Mouse (Mus musculus) forebrain, embryonic 15.5 days (tissue): ENCODE results near the gene Dnah1. TPM values are rescaled to one million over a fixed set of nuclear protein-coding genes. Genes with fewer than 3 reads are reported as not detected.

Source experiments
- ATAC-seq: fragments of 200-750 bp; cut with Nextera tagmentation; replicated peaks from 2 replicates; pipeline ENCODE4 v1.8.0; 2017; ENCODE audit warnings: mild to moderate bottlenecking, moderate TSS enrichment, moderate library complexity
- H3K27ac ChIP-seq: fragments of 300-500 bp; sonication (generic); replicated peaks from 2 replicates; pipeline ENCODE4 v1.5.1; 2015; ENCODE audit warnings: mild to moderate bottlenecking, inconsistent platforms
- H3K27me3 ChIP-seq: fragments of 300-500 bp; sonication (generic); 2 replicates; pipeline ENCODE4 v1.6.1; 2015; ENCODE audit warnings: inconsistent platforms
- H3K36me3 ChIP-seq: fragments of 300-500 bp; sonication (generic); 2 replicates; pipeline ENCODE4 v1.6.1; 2015; ENCODE audit warnings: mild to moderate bottlenecking, inconsistent platforms
- H3K4me1 ChIP-seq: fragments of 300-500 bp; sonication (generic); 2 replicates; pipeline ENCODE4 v1.6.1; 2015; ENCODE audit warnings: inconsistent platforms
- H3K4me2 ChIP-seq: fragments of 300-500 bp; sonication (generic); replicated peaks from 2 replicates; pipeline ENCODE4 v1.6.1; 2015; ENCODE audit warnings: mild to moderate bottlenecking, inconsistent platforms
- H3K4me3 ChIP-seq: fragments of 300-500 bp; sonication (generic); 2 replicates; pipeline ENCODE4 v1.5.1; 2015; ENCODE audit warnings: mild to moderate bottlenecking, inconsistent platforms
- H3K9ac ChIP-seq: fragments of 300-500 bp; sonication (generic); replicated peaks from 2 replicates; pipeline ENCODE4 v1.6.1; 2015; ENCODE audit warnings: mild to moderate bottlenecking, inconsistent platforms
- H3K9me3 ChIP-seq: fragments of 300-500 bp; sonication (generic); 2 replicates; pipeline ENCODE4 v1.6.1; 2016; ENCODE audit warnings: inconsistent platforms
- WGBS: fragments of 180-500 bp; shearing (Covaris S2); methylation state at CpG from one replicate; pipeline ENCODE4 v1.1.7; 2015; ENCODE audit warnings: mixed read lengths; 5-methylcytosine and 5-hydroxymethylcytosine counted together
- polyA plus RNA-seq: library from polyadenylated mRNA; unstranded; fragments of >200 nt; fragmentation: Nextera tagmentation; extraction: Ambion mirVana; gene quantifications from 2 replicates; pipeline ENCODE4 v1.2.1, GENCODE M21; 2015

Gene Dnah1
- polyA plus RNA-seq, 1 experiment from 2014 or later: 3.9 TPM

DNA sequence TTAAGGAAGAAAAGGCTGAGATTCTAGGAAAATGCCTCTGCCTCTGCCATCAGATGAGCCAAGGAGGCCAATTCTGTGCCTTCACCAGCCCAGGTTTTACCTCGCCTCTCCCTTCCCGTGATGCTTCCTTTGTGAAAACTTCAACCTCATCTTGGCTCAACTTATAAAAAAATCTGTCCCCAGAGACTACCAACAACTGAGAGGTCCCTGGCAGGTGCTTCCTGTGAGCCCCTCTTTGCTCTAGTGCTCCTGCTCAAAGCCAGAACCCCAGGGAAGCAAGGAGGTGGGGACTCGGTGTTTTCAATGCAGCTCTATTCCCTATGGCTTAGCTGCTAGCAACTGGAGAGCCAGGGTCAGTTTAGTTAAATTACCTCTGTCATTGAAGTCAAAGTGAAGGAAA lies 10.5 kb downstream of the Dnah1 start:
- 45% methylated on average over 3 of the region's 3 CpGs for WGBS
- ATAC-seq: no peak
- Histone ChIP-seq H3K9ac (no peak overlapping the region), H3K4me1 (no peaks in the 10 kb centered on the region), H3K4me2 (no peak overlapping the region), H3K9me3 (no peaks in the 10 kb centered on the region), H3K27me3 (no peaks in the 10 kb centered on the region), H3K27ac (no peak overlapping the region), H3K4me3 (no peak overlapping the region), H3K36me3 (no peaks in the 10 kb centered on the region)

DNA sequence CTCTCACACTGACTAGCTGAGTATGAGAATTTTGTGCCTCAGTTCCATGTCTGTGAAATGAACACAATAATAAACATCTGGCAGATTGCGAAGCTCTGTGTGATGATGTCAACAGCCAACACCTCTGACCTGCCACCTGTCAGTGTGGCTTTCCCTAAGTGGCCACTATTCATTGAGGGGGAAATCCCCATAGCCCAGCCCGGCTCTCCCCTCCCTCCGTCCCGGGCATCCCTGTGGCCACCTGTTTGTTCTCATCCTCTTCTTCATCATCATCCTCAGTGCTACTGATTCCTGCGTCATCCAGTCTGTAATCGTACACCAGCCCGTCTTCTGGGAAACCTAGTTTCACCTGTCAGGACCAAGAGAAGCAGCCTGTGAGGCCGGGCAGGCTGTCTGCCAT lies 38.0 kb downstream of the Dnah1 start:
- Histone ChIP-seq H3K36me3 (no peaks in the 10 kb centered on the region), H3K4me3 (no peak overlapping the region), H3K9ac (no peak overlapping the region), H3K27me3 (no peaks in the 10 kb centered on the region), H3K9me3 (no peaks in the 10 kb centered on the region), H3K4me2 (no peak overlapping the region), H3K4me1 (no peaks in the 10 kb centered on the region), H3K27ac (no peak overlapping the region)
- no peak for ATAC-seq
- 89% methylated on average over 8 of the region's 8 CpGs for WGBS

DNA sequence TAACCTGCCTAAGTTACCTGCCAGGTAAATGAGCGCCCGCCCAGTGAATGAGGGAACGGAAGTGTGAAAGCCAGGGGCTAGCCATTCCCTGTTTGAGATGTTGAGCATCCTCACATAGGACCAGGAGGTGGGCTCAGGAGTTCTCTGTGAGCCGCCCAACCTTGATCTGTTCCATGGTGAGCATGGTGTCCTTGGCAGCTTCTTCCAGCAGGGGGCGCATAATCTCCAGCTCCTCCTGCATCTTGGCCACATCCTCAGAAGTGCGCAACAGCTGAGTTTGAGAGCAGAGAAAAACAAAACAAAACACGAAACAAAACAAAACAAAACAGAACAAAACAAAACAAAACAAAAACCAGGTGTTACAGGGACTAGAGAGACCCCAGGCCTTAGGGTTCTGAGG lies 51.5 kb downstream of the Dnah1 start:
- Histone ChIP-seq H3K27me3 (no peaks in the 10 kb centered on the region), H3K36me3 (no peaks in the 10 kb centered on the region), H3K9me3 (no peaks in the 10 kb centered on the region), H3K27ac (no peak overlapping the region), H3K4me3 (no peak overlapping the region), H3K9ac (no peak overlapping the region), H3K4me1 (peaks cover 24% of the 10 kb centered on the region), H3K4me2 (no peak overlapping the region)
- WGBS: 22% methylated on average over 7 of the region's 7 CpGs
- ATAC-seq: no peak

GRCm38 (mm10) chr14:31271121-31271520 lies 52.6 kb downstream of the Dnah1 start:
- H3K27me3 ChIP-seq: no peaks in the 10 kb centered on the region
- H3K4me2 ChIP-seq: no peak overlapping the region
- H3K36me3 ChIP-seq: no peaks in the 10 kb centered on the region
- no peaks in the 10 kb centered on the region for H3K9me3 ChIP-seq
- H3K4me3 ChIP-seq: no peak overlapping the region
- H3K9ac ChIP-seq: no peak overlapping the region
- peaks cover 24% of the 10 kb centered on the region for H3K4me1 ChIP-seq
- H3K27ac ChIP-seq: no peak overlapping the region
- 94% methylated on average over 6 of the region's 6 CpGs for WGBS
- ATAC-seq: no peak

GRCm38 (mm10) chr14:31269456-31270100 lies 54.1 kb downstream of the Dnah1 start:
- H3K4me2 ChIP-seq: peak overlapping the region; percentile 42
- H3K36me3 ChIP-seq: no peaks in the 10 kb centered on the region
- no peaks in the 10 kb centered on the region for H3K9me3 ChIP-seq
- peaks cover 24% of the 10 kb centered on the region for H3K4me1 ChIP-seq
- no peaks in the 10 kb centered on the region for H3K27me3 ChIP-seq
- WGBS: 13% methylated on average over 28 of the region's 28 CpGs
- peak overlapping the region; percentile 30; the same call in 1 of the 2 replicates for H3K9ac ChIP-seq
- peak; percentile 61 for ATAC-seq
- peak overlapping the region; percentile 71 for H3K27ac ChIP-seq
- peak overlapping the region; percentile 26 for H3K4me3 ChIP-seq

GRCm38 (mm10) chr14:31268301-31269001 lies 55.2 kb downstream of the Dnah1 start:
- peak; percentile 80 for ATAC-seq
- H3K27ac ChIP-seq: peak overlapping the region; percentile 71
- H3K9ac ChIP-seq: no peak overlapping the region
- H3K27me3 ChIP-seq: no peaks in the 10 kb centered on the region
- no peaks in the 10 kb centered on the region for H3K9me3 ChIP-seq
- H3K4me3 ChIP-seq: no peak overlapping the region; the same call in 1 of the 2 replicates
- H3K4me1 ChIP-seq: peaks cover 24% of the 10 kb centered on the region
- 32% methylated on average over 9 of the region's 9 CpGs for WGBS
- no peaks in the 10 kb centered on the region for H3K36me3 ChIP-seq
- H3K4me2 ChIP-seq: peak overlapping the region; percentile 42

DNA sequence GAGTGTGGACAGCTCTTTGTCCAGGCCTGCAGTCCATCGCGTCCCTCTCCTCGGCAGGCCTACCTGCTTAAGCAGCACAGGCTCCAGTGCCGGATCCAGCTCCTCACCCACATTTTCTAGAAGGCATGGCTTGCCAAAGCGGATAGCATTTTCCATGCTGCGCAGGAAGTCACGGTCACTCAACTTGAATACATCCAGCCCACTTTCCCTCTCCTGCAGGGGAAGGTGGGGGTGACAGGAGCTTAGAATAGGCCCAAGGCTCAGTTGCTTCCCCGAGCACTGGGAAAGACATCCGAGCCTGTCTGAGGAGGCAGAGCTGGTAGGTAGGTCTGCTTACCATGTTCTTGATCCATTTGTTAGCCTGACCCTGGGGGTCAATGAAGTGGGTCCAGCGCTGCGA lies 56.0 kb downstream of the Dnah1 start:
- no peaks in the 10 kb centered on the region for H3K27me3 ChIP-seq
- no peaks in the 10 kb centered on the region for H3K9me3 ChIP-seq
- no peak overlapping the region for H3K4me2 ChIP-seq
- WGBS: 91% methylated on average over 11 of the region's 11 CpGs
- peaks cover 24% of the 10 kb centered on the region for H3K4me1 ChIP-seq
- H3K9ac ChIP-seq: no peak overlapping the region
- no peaks in the 10 kb centered on the region; the same call in 1 of the 2 replicates for H3K36me3 ChIP-seq
- ATAC-seq: no peak
- H3K27ac ChIP-seq: peak overlapping the region; percentile 71
- no peak overlapping the region for H3K4me3 ChIP-seq

DNA sequence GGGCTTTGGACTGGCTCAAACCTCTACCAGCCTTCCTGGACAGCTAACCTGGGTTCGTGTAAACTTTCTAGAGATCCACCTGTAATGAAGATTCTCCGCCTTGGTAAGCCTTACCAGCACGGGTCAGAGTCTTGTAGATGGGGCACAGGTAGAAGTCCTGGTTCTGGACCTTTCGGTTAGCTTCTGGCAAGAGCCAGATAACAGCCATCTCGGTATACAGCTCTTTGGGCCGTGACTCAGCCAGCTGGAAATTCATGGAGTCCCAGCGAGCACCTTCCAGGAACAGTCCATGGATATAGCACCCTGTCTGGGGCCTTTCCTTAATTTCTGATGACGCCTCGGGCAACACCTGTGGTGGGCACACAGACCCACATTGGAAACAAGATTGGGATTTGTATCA lies 62.8 kb downstream of the Dnah1 start:
- H3K4me2 ChIP-seq: no peak overlapping the region
- H3K27me3 ChIP-seq: no peaks in the 10 kb centered on the region
- no peak overlapping the region for H3K4me3 ChIP-seq
- H3K27ac ChIP-seq: no peak overlapping the region
- 93% methylated on average over 9 of the region's 9 CpGs for WGBS
- H3K36me3 ChIP-seq: peaks cover 56% of the 10 kb centered on the region
- no peaks in the 10 kb centered on the region for H3K9me3 ChIP-seq
- H3K4me1 ChIP-seq: no peaks in the 10 kb centered on the region
- ATAC-seq: no peak
- no peak overlapping the region for H3K9ac ChIP-seq

DNA sequence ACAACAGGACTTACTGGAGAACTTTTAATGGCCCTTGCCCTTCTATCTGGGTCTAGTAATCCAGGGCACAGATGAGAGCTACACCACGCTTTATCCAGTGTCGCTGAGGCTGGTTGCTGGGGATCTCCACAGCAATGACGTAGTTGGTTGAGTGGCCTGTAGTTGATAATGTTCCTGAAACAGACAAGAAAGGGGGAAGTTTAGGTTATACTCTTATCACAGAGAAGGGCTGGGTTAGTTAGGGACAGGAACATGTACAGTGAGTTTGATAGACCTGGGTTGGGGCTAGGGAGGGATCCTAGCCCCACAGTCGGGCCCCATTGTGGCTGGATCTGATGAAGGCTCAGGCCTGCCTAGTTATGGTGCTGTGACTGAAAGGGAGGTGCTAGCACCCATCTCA lies 63.3 kb downstream of the Dnah1 start:
- over 99% methylated on average over 4 of the region's 4 CpGs for WGBS
- Histone ChIP-seq H3K36me3 (peaks cover 61% of the 10 kb centered on the region), H3K4me3 (no peak overlapping the region), H3K27ac (no peak overlapping the region), H3K4me2 (no peak overlapping the region), H3K27me3 (no peaks in the 10 kb centered on the region), H3K4me1 (no peaks in the 10 kb centered on the region), H3K9me3 (no peaks in the 10 kb centered on the region), H3K9ac (no peak overlapping the region)
- no peak for ATAC-seq

GRCm38 (mm10) chr14:31258476-31259050 lies 65.1 kb downstream of the Dnah1 start:
- Histone ChIP-seq H3K4me1 (no peaks in the 10 kb centered on the region), H3K4me2 (no peak overlapping the region), H3K4me3 (no peak overlapping the region), H3K9me3 (no peaks in the 10 kb centered on the region), H3K36me3 (peaks cover 80% of the 10 kb centered on the region), H3K27me3 (no peaks in the 10 kb centered on the region), H3K27ac (no peak overlapping the region), H3K9ac (no peak overlapping the region)
- 98% methylated on average over 14 of the region's 14 CpGs for whole genome bisulfite sequencing
- no peak for ATAC-seq

DNA sequence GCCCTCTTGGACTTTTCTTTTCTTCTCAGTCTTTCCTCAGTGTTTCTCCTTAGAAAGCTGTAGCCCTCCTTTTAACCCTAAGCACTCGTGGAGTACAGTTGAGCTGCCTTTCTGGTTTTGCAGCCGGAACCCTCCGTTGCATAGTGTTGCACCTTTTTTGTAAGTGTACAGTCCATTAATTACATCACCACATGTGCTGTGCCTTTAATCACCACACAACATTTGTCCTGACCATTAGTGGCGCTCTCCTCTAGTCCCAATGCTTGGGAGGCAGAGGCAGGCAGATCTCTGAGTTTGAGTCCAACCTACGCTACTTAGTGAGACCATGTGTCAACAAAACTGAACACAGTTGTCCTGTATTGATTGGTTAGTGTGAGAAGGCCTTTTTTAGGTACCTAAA lies 71.6 kb downstream of the Dnah1 start:
- peaks cover 39% of the 10 kb centered on the region for H3K36me3 ChIP-seq
- H3K27ac ChIP-seq: no peak overlapping the region
- peak overlapping the region; percentile 77 for H3K4me3 ChIP-seq
- no peak for ATAC-seq
- peaks cover 20% of the 10 kb centered on the region for H3K4me1 ChIP-seq
- H3K4me2 ChIP-seq: peak overlapping the region; percentile 63
- no peaks in the 10 kb centered on the region for H3K9me3 ChIP-seq
- WGBS: 89% methylated on average over 5 of the region's 5 CpGs
- H3K9ac ChIP-seq: peak overlapping the region; percentile 95
- H3K27me3 ChIP-seq: no peaks in the 10 kb centered on the region

GRCm38 (mm10) chr14:31251626-31252025 lies 72.1 kb downstream of the Dnah1 start:
- H3K27me3 ChIP-seq: no peaks in the 10 kb centered on the region
- 2% methylated on average over 18 of the region's 18 CpGs for WGBS
- H3K9me3 ChIP-seq: no peaks in the 10 kb centered on the region
- ATAC-seq: no peak
- H3K36me3 ChIP-seq: peaks cover 35% of the 10 kb centered on the region
- peak overlapping the region; percentile 63 for H3K4me2 ChIP-seq
- H3K9ac ChIP-seq: peak overlapping the region; percentile 95
- peak overlapping the region; percentile 77 for H3K4me3 ChIP-seq
- H3K27ac ChIP-seq: peak overlapping the region; percentile 91
- H3K4me1 ChIP-seq: peaks cover 20% of the 10 kb centered on the region
